Mouse (Mus musculus): ENCODE results near the gene Scfd1.

Scfd1 gene

DNA sequence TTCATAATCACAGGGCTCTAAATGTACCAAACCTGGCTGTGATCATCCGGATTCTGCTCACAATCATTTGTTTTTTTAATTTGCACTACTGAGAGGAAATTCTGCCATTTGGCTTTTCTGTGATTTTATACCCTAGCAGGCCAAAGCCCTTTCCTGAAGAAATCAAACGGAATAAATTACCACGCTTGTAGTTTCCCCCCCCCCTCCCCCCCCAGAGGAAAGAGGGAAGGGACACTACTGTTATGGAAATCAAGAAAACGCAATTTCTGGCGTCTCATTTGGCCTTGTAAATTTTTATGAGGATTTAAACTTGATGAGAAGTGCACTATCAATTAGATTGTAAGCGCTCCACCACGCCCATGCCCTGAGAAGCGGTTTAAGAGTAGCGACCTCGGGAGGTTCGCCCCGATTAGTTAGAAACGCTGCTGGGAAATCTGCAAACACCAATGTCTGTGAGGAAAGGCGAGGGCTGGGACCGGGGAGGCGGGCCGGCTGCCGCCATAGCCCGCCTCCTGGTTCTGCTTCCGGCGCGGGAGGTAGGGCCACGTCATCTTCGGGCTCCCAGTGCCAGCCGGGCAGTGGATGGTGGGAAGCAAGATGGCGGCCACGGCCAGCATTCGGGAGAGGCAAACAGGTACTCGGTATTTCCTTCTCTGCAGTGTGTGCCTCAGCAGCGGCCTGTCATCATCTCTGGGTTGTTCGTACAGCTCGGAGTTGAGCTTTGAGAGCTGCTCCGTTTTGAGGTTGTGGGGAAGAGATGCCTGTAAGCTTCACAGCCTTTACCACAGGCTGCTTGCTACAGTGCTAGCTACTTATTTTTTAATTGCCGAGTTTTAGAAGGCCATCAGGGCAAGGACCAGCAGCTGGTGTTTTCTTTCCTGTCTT is at the start of gene Scfd1:
Gene Scfd1 (plus strand): TSS at position 508 of the 885 bp plus-strand sequence.
- DNase-seq = peak; percentile 97

DNA sequence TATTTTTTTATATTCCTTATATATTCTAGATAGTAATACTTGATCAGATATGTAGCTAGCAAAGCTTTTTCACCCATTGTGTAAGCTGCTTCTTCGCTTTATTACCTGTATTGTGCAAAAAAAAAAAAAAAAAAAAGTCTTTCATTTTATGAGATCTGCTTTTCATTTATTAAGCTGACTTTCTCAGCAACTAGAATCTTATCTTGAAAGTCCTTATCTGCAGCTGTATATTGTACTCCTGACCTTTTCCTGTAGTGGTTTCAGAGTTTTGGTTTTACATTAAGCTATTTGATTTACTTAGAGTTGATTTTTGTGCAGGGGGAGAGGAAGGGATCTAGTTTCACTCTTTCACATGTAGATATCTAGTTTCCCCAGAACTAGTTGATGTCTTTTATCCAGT is 40.3 kb upstream of the Scfd1 start:
- no peak for DNase-seq

DNA sequence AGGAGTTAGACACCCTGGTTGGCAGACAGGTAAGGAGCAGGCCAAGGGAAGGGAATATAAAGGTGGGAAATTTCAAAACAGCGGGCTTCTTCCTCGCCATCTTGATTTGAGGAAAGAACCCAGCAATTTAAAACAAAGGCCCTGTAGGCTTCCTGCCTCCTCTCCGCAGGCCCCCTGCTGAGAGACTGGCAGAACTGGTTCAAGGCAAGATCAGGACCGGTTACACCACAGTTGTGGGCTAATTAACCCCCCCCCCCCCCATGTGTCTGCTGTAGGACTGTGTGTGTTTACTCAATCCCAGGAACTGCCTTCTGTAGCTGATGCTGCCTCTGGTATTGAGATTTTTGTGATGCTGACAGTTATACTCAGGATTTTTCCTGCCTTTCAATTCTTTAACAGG is 31.2 kb upstream of the Scfd1 start:
- DNase-seq = no peak

DNA sequence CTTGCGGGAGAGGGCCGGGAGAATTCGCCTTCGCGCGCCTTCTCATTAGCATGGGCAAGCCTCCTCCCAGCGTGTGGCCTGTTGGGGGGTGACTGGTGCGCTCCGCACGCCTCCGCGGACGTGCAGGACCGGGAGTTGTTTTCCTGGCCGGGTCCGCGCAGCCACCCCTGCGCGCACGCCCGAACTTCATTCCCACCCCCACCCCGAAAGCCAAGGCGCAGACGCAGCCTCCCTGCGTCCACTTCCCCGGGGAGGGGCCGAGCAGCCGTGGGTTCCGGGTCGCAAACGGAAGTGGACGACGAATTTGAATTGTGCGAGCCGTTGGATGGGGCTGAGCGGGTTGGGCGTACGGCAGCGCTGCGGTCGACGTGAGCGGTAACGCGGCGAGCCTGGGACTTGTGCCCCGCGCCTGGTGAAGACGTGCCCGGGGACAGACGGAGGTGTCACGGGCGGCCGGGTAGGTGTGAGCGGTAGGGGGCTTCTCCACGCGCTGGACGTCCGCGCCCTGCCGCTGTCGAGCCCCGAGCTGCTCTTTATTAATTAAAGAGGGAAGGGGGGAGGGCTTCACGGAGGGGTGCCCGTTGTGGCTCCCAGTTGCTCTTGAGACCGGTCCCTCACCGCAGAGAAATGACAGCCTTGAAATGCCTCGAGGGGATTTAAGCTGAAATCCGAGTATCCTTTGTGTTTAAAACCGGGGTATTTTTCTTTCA is 29.2 kb upstream of the Scfd1 start, which contains the start of gene G2e3:
Gene G2e3 (plus strand): TSS at position 74 of the 710 bp plus-strand sequence.
- DNase-seq = peak; percentile 89

DNA sequence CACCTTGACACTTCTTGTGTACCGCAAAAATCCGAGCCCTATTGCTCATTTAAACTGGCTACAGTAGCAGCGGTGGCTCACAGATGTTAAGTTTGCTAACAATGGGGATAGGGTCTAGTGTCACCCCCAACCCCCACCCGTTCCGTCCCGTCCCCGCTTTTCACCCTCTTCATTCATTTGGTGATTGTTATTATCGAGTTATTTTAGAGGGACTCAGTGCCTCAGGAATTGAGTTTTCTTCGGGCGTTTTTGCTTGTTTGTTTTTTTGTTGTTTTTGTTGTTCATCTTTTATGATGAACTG is 28.7 kb upstream of the Scfd1 start:
- DNase-seq = no peak

DNA sequence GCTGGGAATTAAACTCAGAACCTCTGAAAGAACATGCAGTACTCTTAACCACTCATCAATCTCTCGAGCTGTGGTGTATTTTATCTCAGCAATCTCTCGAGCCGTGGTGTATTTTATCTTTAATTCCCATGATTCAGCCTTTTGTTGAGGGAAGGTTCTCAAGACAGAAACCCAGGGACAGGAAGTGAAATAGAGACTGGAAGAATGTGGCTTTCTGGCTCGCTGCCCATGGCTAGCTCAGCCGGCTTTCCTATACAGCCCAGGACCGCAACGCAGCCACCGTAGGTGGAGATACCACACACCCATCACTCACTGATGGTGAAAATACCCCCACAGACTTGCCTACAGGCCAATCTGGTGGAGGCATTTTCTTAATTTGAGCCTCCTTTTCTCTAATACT is 22.0 kb upstream of the Scfd1 start:
- no peak for DNase-seq

DNA sequence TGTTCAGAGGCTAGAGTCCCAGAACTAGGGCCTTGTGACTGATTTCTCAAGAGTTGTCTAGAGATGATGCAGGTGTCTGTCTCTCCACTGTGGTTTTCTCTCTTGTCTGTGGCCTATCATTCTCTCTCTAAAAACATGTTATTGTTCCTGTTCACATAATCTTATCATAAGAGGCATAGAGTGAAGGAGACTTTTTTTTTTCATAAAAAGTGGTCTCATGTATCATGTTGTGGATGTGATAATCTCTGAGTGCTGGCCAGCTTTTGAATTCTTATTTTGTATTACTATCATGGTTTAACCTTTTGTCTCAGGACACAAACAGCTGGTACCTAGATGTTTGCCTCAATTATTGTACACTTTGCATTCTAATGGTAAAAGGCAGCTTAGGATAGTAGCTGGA is 16.0 kb upstream of the Scfd1 start:
- DNase-seq = no peak

DNA sequence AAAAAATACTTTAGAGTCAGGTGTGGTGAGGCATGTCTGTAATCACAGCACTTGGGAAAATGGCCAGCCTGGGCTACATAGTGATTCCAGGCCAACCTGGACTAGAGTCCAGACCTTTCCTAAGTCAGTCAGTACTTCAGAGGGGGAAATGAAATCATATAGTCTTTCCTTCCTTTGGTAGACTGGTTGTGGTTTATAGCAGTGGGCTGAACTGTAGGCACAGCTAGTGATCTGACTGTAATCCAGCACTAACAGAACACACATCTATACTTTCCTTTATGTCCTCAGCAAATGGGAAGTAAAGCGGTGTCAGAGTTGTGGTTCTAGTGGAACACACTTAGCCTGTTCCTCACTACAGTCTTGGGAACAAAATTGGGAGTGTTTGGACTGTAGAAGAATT is 14.4 kb upstream of the Scfd1 start:
- DNase-seq = no peak

DNA sequence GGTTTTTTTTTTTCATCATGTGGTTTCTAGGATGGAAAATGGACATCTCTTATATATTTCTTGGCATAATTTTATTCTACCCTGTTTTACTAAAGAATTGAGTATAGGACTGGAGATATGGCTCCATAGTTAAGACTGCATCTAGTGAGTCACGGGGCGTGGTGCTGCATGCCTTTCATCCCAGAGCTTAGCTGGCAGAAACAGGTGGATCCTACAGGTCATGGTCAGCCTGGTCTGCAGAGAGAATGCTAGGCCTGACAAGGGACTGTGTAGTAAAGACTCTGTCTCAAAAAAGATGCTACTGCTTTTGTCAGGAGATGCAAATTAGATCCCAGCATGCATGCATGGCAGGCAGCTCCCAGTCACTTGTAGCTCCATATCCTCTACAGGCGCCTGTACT is 8.8 kb upstream of the Scfd1 start:
- DNase-seq = no peak

DNA sequence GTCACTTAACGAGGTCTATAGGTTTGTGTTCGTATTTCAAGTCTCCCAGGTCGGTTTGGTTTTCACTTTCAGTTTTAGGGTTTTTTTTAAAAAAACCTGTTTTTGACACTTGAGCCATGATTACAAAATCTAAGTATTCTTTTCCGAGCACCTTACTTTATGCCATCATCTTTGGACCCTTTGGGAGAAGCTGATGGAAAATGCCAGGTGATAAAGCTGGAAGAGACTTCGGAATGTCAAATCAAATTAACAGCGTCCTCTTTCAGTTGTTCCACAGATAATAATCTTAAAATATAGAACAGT is 529 bp downstream of the Scfd1 start:
- no peak for DNase-seq

DNA sequence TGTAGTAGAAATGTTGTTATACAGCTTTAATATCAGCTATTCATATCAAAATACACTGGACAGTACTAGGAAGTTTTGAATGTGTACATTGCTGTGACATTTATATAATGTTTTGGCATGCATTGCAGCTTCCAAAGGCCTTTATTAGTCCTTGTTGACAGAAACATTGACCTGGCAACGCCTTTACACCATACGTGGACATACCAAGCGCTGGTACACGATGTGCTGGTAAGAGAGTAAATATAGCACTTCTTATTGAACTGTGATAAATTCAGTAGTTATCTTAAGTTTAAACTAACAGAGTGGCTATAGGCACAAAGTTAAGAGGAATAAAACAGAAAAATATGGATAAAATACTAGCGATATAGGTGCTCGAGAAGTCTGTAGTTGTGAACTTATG is 22.6 kb downstream of the Scfd1 start:
- DNase-seq = no peak

DNA sequence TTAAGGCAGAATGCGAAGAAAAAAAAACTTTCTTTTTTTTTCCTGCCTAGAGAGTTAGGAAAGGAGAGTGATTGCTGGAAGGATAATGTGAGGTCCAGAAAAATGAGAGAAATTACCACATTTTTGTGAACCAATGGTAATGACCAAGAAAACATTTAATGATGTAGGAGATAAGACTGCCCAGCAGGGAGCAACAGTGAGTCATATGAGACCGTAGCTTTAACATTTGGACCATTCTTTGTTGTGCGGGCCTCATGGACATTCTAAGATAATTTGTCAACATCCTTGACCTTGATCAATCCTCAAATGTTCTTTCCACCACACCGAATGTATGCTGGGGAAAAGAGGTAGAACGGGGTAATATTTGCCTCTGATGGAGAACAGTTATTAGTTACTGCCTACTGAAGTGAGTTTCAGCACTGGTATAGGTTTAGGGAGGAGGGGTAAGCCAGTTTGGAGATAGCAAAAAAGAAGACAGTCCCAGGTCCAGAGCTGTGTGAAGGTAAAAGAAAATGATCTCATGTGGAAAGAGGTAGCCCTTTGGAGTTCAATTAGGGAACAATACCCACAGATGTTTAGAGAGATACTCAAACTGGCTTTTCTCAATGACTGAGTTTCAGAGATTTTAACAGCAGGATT is 24.9 kb downstream of the Scfd1 start:
- DNase-seq = peak; percentile 10

DNA sequence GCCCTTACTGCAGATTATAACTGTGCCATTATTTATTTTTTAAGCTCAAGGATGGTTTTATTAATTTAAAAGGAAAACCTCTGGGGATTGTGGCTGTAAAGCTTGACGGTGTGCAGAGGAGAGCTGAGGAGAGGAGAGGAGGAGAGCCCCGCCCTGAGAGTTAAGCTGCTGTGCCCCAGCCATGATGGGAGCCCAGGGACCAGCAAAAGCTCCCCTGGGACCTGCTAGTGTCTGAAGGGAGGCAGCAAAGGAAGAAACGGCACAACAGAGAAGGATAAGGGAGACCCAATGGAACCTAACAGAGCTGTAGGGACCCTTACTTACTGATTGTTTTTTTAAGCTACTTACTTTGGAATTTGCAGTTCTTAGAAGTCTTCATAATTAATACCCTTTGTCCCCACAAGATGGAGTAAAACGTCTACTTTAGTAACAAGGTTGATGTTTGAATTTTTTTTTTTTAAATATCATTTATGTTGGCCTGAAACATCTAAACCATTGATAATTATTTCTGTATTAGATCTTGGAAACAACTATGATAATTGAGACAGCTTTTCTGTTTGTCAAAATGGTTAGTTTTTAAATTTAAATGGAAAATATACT is 26.8 kb downstream of the Scfd1 start:
- no peak for DNase-seq

DNA sequence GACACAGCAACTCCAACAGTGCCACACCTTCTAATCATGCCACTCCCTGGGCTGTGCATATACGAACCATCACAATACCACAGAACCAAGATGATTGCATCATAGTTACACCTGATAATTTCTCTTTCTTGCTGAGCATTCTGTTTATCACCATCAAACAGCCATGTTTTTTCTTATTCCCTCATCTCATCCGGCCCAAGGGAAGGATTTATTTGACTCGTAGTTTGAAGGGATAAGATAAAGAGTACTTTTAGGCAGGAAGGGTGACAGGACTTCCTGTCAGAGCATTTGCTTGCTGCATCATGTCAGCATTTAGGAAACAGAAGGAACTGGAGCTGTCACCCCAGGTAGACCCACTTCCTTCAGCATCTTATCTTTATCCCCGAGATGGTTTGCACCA is 34.1 kb downstream of the Scfd1 start:
- DNase-seq = no peak

DNA sequence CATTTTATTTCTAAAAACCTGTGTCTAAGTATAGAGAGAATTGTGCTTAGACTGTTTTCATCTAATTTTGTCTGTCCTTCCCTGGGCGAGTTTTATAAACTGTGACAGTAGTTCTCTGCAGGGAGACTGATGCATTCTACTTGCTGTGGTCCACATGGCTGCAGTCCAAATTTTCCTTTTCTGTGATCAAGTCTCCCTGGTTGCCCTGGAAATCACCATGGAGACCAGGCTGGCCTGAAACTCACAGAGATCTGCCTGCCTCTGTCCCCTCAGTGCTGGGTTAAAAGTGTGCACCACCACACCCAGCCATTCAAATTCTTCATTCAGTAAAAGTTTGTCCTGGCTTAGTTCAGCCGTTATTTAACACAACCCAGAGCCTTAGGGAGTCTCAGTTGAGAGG is 60.2 kb downstream of the Scfd1 start:
- no peak for DNase-seq

DNA sequence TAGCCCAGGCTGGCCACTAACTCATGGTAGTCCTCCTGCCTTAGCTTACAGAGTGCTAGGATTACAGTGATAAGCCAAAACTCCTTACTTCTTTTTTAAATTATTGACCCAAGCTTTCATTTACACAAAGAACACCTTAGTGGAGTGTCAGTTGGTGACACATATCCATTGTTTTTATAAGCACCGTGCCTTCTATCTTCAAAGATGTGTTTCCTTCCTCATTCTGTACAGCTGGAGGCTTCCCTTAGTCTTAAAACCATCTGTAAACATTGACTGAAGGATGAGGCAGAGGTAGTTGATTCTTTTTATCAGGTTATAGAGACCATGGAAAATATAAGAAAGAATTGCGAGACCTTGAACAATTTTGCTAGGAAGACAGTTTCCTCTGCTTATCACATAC is 61.0 kb downstream of the Scfd1 start:
- DNase-seq = no peak

DNA sequence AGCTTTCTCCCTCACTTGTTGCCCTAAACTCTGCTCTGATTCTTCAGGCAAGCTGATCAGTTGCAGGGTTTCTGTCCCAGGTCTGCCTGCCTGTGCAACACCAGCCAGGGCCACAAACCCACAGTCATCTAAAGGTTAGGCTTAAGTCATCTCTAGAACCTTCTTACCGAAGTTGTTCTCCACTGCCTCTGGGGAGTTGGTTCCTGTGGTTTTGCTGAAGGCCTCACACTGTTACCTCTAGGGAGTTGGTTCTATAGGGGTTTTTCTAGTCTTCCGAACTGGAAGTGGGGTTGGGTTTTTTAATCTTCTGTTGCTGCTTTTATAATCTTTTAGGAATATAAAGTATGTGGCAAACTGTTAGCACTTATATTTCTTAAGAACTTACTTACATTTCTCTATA is 72.0 kb downstream of the Scfd1 start:
- no peak for DNase-seq

DNA sequence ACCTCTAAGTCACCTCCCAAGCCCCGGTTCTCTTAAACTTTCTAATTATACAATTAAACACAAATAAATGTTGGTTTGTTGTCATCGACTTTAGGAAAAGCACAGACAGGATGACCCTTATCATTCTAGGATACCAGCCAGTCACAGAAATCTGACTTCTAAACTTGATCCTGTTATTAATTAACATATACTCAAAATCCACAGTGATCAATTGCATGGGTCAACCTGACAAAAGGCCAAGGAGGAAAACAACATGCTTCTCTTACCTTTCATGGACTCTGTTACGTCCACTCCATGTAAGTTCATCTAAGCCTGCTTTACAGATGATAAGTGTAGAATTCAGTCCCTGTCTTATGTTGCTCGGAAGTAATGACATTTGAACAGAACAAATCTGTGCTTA is 93.6 kb downstream of the Scfd1 start:
- no peak for DNase-seq

DNA sequence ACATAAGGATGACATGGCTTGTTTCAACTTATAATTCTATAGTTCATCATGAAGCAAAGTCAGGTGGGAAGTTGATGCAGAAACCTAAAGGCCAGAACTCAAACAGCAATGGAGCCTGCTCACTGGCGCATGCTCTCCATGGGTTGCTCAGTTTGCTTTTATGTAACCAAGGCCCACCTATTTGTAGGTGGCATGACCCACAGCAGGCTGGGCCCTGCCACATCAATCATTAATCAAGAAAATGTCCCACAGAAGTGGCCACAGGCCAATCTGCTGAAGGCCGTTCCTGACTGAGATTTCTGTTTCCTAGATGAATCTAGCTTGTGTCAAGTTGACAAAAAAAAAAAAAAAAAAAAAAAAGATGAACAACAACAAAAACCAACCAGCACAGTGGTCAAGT is 103.9 kb downstream of the Scfd1 start:
- no peak for DNase-seq

DNA sequence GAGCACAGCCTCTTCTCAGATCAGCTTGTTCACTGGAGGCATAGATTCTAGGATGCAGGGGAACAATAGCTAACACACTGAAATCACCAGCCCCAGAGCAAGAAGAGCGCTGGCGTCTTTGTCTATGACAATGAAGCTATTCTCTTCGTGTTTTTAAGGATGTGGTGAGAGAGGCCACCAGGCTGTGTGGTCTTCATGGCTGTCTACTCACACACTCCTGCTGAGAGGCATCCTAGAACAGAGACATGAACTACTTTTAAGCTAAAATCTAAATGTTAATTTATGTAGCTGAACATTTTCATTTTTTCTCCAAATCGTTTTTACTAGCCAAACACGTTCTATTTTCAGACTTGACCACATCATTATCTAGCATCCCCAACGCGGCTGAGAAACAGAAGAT is 114.7 kb downstream of the Scfd1 start:
- DNase-seq = no peak

DNA sequence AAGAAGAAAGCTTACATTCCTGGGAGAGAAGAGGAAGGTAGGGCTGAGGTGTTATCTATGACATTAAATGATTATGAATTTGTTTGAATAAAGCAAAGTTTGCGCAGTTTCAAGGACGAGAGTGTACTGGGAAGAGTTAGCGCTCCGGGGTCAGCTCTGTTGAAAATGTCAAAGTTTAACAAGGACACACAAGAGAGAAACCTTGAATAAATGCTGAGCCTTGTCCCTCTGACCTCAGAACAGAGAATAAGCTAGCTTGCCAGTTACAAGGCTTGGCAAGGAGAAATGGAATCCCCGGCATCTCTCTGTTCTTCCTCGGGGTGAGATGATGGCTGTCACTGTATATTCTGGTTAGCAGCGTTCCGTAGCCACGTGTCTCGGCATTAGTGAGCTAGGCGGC is 116.2 kb downstream of the Scfd1 start:
- DNase-seq = no peak

DNA sequence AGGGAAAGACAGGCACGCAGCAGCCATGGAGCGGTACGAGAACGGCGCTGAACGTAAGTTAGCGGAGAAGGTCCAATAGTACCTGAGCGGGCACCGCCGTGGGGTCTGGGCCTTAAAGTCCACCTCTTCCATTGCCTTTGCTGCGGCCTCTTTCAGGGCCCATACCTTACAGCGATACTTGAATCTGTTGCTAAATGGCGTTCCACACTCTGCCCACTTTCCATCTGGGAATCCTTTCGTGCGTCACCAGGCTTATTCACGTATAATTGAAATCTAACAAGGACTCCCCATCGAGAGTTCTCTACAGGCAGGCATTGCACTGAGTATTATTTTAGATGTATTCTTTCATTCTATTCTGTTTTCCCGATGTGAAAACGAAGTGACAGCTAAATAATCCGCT is 117.3 kb downstream of the Scfd1 start:
- DNase-seq = peak; percentile 64

Data from right cerebral cortex, adult 18-20 months (tissue).